Mouse (Mus musculus): ENCODE data around the gene Vkorc1. TPM values are rescaled to one million over a fixed set of nuclear protein-coding genes. Genes with fewer than 3 reads are reported as not detected.

Gene Vkorc1
- polyA plus RNA-seq, 1 experiment from 2014 or later = 53.2 TPM

DNA sequence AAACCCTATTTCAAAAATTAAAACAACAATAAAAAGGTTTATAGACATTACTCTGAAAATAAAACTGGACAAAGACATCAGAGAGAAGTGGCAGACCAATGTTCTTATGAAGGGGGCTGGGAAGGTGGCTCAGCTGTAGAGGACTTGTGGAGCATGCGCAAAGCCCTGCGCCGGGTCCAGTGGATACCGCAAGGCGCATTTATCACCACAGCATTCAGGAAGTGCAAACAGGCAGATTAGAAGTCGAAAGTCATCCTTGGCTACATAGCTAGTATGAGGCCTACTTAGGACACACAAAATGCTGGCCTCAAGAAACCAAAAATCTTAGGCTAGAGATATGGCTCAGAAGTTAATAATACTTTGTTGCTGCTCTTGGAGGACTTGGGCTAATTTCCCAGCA is 37.2 kb downstream of the Vkorc1 start:
- Histone ChIP-seq H3K4me2 (ENCODE audit: low read length) (no peak overlapping the region), H3K36me3 (ENCODE audit: control insufficient read depth, insufficient read depth, low read length) (no peaks in the 10 kb centered on the region), H3K27me3 (ENCODE audit: control insufficient read depth, insufficient read depth, low read length) (no peaks in the 10 kb centered on the region), H3K9me3 (ENCODE audit: control insufficient read depth, low read length) (no peaks in the 10 kb centered on the region), H3K4me1 (ENCODE audit: control insufficient read depth, insufficient read depth, low read length) (no peaks in the 10 kb centered on the region), H3K4me3 (replicated peaks; ENCODE audit: low read depth, low read length) (no peak overlapping the region), H3K9ac (replicated peaks; ENCODE audit: low read length) (no peak overlapping the region), H3K27ac (replicated peaks; ENCODE audit: low read depth, low read length) (no peak overlapping the region)
- DNase-seq = no peak
- no peak for ATAC-seq (ENCODE audit: low FRiP score, low TSS enrichment)
- 93% methylated on average over 6 of the region's 6 CpGs for WGBS

DNA sequence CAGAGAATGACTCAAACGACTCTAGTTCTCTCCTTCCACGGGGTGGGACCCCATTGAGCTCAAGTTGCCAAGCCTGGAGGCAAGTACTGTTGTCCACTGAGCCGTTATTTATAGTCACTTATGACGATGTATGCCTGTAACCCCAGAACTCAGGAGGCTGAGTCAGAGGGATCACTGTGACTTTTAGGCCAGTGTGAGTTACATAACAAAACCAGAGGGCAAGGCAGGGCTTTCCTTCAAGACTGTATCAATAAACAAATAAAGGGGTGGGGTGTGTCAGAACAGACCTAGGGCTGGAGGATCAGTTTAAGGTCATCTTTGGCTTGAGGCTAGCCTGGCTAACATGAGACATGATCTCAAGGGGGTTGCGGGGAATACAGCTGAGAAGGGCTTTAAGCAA is 44.5 kb downstream of the Vkorc1 start:
- 82% methylated on average over 5 of the region's 5 CpGs for WGBS
- Histone ChIP-seq H3K4me2 (ENCODE audit: low read length) (no peak overlapping the region), H3K9ac (replicated peaks; ENCODE audit: low read length) (no peak overlapping the region), H3K4me1 (ENCODE audit: control insufficient read depth, insufficient read depth, low read length) (no peaks in the 10 kb centered on the region), H3K36me3 (ENCODE audit: control insufficient read depth, insufficient read depth, low read length) (peaks cover 9% of the 10 kb centered on the region; the same call in 1 of the 2 replicates), H3K4me3 (replicated peaks; ENCODE audit: low read depth, low read length) (no peak overlapping the region), H3K27ac (replicated peaks; ENCODE audit: low read depth, low read length) (no peak overlapping the region), H3K9me3 (ENCODE audit: control insufficient read depth, low read length) (no peaks in the 10 kb centered on the region), H3K27me3 (ENCODE audit: control insufficient read depth, insufficient read depth, low read length) (no peaks in the 10 kb centered on the region)
- DNase-seq (no peak), ATAC-seq (ENCODE audit: low FRiP score, low TSS enrichment) (no peak)

DNA sequence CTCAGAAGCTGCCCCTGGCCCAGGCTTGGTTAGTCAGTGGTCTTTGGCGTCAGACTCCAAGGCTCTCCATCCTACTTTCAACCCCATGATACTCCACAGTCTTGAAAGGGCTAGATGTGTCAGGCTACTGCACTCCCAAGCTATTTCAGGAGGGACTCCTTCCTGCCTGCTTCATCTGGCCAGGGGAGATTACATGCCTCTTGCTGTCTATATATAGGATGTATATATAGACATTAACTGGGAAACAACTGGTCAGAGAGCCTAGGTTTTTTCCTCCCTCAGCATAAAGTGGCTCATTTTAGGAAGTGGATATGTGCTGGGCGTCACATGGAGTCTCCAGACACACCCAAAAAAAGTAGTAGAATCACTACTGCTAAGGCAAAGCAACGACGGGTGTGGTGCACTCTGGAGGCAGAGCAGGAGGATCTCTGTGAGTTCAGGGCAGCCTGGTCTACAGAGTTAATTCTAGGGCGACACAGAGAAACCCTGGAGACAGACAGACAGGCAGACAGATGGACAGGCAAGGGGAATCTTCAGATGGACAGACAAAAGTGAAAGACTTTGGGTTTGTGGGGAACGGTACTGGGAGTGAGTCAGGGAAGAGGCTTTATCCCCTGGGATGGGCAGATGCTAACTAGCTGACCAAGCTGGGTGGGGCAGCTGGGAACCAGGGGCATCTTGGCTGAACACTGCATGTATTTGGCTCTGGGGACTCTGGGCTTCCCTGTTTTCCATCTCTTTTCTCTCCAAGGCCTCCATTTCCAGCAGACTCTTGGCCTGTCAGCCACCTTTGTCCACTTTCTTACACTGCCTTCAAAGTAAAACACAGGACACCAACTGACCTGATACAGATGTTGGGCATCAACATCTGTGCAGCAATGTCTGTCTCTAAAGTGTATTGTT is 45.2 kb downstream of the Vkorc1 start:
- no peaks in the 10 kb centered on the region for H3K27me3 ChIP-seq (ENCODE audit: control insufficient read depth, insufficient read depth, low read length)
- DNase-seq (no peak), ATAC-seq (ENCODE audit: low FRiP score, low TSS enrichment) (no peak)
- no peak overlapping the region for H3K9ac ChIP-seq (replicated peaks; ENCODE audit: low read length)
- H3K36me3 ChIP-seq (ENCODE audit: control insufficient read depth, insufficient read depth, low read length) = peaks cover 9% of the 10 kb centered on the region; the same call in 1 of the 2 replicates
- no peak overlapping the region for H3K4me3 ChIP-seq (replicated peaks; ENCODE audit: low read depth, low read length)
- 71% methylated on average over 6 of the region's 6 CpGs for WGBS
- no peaks in the 10 kb centered on the region for H3K4me1 ChIP-seq (ENCODE audit: control insufficient read depth, insufficient read depth, low read length)
- H3K4me2 ChIP-seq (ENCODE audit: low read length) = no peak overlapping the region
- no peak overlapping the region for H3K27ac ChIP-seq (replicated peaks; ENCODE audit: low read depth, low read length)
- H3K9me3 ChIP-seq (ENCODE audit: control insufficient read depth, low read length) = no peaks in the 10 kb centered on the region

Other genes with a start within 250 kb of the Vkorc1 start
- 47.2 and 54.0 TPM in 2 replicates for gene Bcl7c, start 186.7 kb downstream of the Vkorc1 start, polyA plus RNA-seq (2014; fragmentation: Nextera tagmentation; extraction: Ambion mirVana)
- gene Ctf1, start 182.9 kb downstream of the Vkorc1 start, polyA plus RNA-seq (2014; fragmentation: Nextera tagmentation; extraction: Ambion mirVana) = 3.5 and 4.3 TPM in 2 replicates
- 0.12 and 0.16 TPM in 2 replicates for gene Ctf2, start 163.5 kb downstream of the Vkorc1 start, polyA plus RNA-seq (2014; fragmentation: Nextera tagmentation; extraction: Ambion mirVana)
- 7.4 and 15.2 TPM in 2 replicates for gene Fbxl19, start 151.1 kb downstream of the Vkorc1 start, polyA plus RNA-seq (2014; fragmentation: Nextera tagmentation; extraction: Ambion mirVana)
- gene Orai3, start 125.8 kb downstream of the Vkorc1 start, polyA plus RNA-seq (2014; fragmentation: Nextera tagmentation; extraction: Ambion mirVana) = 2.9 and 3.4 TPM in 2 replicates
- 24.0 and 27.3 TPM in 2 replicates for gene Setd1a, start 118.9 kb downstream of the Vkorc1 start, polyA plus RNA-seq (2014; fragmentation: Nextera tagmentation; extraction: Ambion mirVana)
- gene Gm49388, start 110.0 kb downstream of the Vkorc1 start, polyA plus RNA-seq (2014; fragmentation: Nextera tagmentation; extraction: Ambion mirVana) = not detected in 2 replicates
- 6.0 and 7.1 TPM in 2 replicates for gene Hsd3b7, start 95.0 kb downstream of the Vkorc1 start, polyA plus RNA-seq (2014; fragmentation: Nextera tagmentation; extraction: Ambion mirVana)
- 8.7 and 11.8 TPM in 2 replicates for gene Stx4a, start 71.3 kb downstream of the Vkorc1 start, polyA plus RNA-seq (2014; fragmentation: Nextera tagmentation; extraction: Ambion mirVana)
- 30.8 and 46.9 TPM in 2 replicates for gene Stx1b, start 71.1 kb downstream of the Vkorc1 start, polyA plus RNA-seq (2014; fragmentation: Nextera tagmentation; extraction: Ambion mirVana)
- gene Zfp646, start 19.4 kb downstream of the Vkorc1 start, polyA plus RNA-seq (2014; fragmentation: Nextera tagmentation; extraction: Ambion mirVana) = 13.2 and 15.5 TPM in 2 replicates
- gene Zfp668, start 18.8 kb downstream of the Vkorc1 start, polyA plus RNA-seq (2014; fragmentation: Nextera tagmentation; extraction: Ambion mirVana) = 32.0 and 42.3 TPM in 2 replicates
- 0.80 and 1.1 TPM in 2 replicates for gene Prss53, start 4.6 kb downstream of the Vkorc1 start, polyA plus RNA-seq (2014; fragmentation: Nextera tagmentation; extraction: Ambion mirVana)
- not detected in 2 replicates for gene Gm21974, start 163 bp downstream of the Vkorc1 start, polyA plus RNA-seq (2014; fragmentation: Nextera tagmentation; extraction: Ambion mirVana)
- gene Bckdk, start 8.5 kb upstream of the Vkorc1 start, polyA plus RNA-seq (2014; fragmentation: Nextera tagmentation; extraction: Ambion mirVana) = 66.1 and 77.3 TPM in 2 replicates
- 44.1 and 51.2 TPM in 2 replicates for gene Kat8, start 16.9 kb upstream of the Vkorc1 start, polyA plus RNA-seq (2014; fragmentation: Nextera tagmentation; extraction: Ambion mirVana)
- 0.28 TPM in 1 of 2 replicates, not detected in the other for gene Prss8, start 34.5 kb upstream of the Vkorc1 start, polyA plus RNA-seq (2014; fragmentation: Nextera tagmentation; extraction: Ambion mirVana)
- 10.4 and 12.0 TPM in 2 replicates for gene Prss36, start 51.1 kb upstream of the Vkorc1 start, polyA plus RNA-seq (2014; fragmentation: Nextera tagmentation; extraction: Ambion mirVana)
- 47.9 and 66.9 TPM in 2 replicates for gene Fus, start 71.8 kb upstream of the Vkorc1 start, polyA plus RNA-seq (2014; fragmentation: Nextera tagmentation; extraction: Ambion mirVana)
- 4.4 and 7.5 TPM in 2 replicates for gene Pycard, start 98.2 kb upstream of the Vkorc1 start, polyA plus RNA-seq (2014; fragmentation: Nextera tagmentation; extraction: Ambion mirVana)
- gene Trim72, start 108.3 kb upstream of the Vkorc1 start, polyA plus RNA-seq (2014; fragmentation: Nextera tagmentation; extraction: Ambion mirVana) = not detected in 2 replicates
- 0.19 and 0.68 TPM in 2 replicates for gene Itgam, start 167.0 kb upstream of the Vkorc1 start, polyA plus RNA-seq (2014; fragmentation: Nextera tagmentation; extraction: Ambion mirVana)
- not detected in 2 replicates for gene Gm49368, start 167.1 kb upstream of the Vkorc1 start, polyA plus RNA-seq (2014; fragmentation: Nextera tagmentation; extraction: Ambion mirVana)
- gene Itgax, start 233.9 kb upstream of the Vkorc1 start, polyA plus RNA-seq (2014; fragmentation: Nextera tagmentation; extraction: Ambion mirVana) = 0.32 TPM in 1 of 2 replicates, not detected in the other

All from midbrain, embryonic 14.5 days (tissue).